ENCODE assay signal across 18 mouse cellular contexts in the genomic region with DNA sequence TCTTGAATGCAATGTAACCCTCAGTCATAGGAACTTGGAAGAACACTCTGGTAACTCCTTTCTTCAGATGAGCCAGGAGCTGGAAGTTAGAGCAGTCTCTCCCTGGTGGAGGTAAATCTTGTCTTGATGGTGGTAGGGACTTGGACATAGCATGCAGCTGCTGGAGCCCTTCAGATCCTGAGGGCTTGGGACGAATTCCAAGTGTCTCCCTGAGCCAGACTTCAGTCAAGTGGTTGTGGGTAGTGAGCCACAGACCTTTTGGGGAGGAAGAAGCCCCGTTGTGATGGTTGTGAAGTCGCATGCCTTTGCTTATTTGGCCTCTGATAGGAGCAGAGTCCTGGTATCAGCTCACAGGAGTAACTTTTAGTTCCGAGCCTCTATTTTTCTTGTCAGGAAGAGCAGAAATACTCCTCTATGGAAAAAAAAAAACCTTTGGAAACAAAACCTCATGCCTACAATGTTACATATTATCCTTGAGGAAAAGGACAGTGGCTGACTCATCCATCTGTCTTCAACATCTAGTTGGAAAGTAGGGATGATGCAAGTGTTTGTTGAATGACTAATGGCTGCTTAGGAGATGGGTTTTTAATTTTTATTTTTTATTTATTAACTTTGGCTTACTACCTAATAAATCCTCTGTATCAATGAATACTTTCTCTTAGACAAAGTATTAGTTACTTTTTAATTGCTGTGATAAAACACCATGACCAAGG. TPM values are rescaled to one million over a fixed set of nuclear protein-coding genes. Genes with fewer than 3 reads are reported as not detected.
A peak's percentile ranks its signal among the peaks of the same experiment; 100 is the strongest.
DNase-seq lines count a peak whose midpoint lies in the region; ATAC-seq and TF ChIP-seq lines count a peak whose summit lies in the region.
"Had no signal": no experiment of that assay in that cellular context is flagged by ENCODE, and none has a peak within 500 bp of the region (broad histone marks: within the 10 kb centered on the region; RNA-seq: fewer than 3 reads in every experiment).

No protein-coding gene starts in this region.

- no peaks in the 10 kb centered on the region for H3K4me1 ChIP-seq in midbrain, embryonic 11.5 days (ENCODE audit: control insufficient read depth, insufficient read depth, low read length)
- H3K4me1 ChIP-seq in midbrain, embryonic 13.5 days (replicated peaks), result no peaks in the 10 kb centered on the region
- no peaks in the 10 kb centered on the region for H3K4me1 ChIP-seq in forebrain, embryonic 11.5 days (replicated peaks; ENCODE audit: control insufficient read depth, insufficient read depth, low read length)
- H3K4me1 ChIP-seq: embryonic facial prominence, embryonic 10.5 days; forebrain, embryonic 10.5 days; forebrain, embryonic 15.5 days; hindbrain, embryonic 13.5 days had no signal

- no peaks in the 10 kb centered on the region for H3K36me3 ChIP-seq in midbrain, embryonic 11.5 days (ENCODE audit: control insufficient read depth, insufficient read depth, low read length)
- H3K36me3 ChIP-seq in midbrain, embryonic 13.5 days, result no peaks in the 10 kb centered on the region
- H3K36me3 ChIP-seq in forebrain, embryonic 11.5 days (ENCODE audit: control insufficient read depth, insufficient read depth, low read length), result no peaks in the 10 kb centered on the region
- H3K36me3 ChIP-seq: embryonic facial prominence, embryonic 10.5 days; forebrain, embryonic 10.5 days; forebrain, embryonic 15.5 days; heart, embryonic 15.5 days; hindbrain, embryonic 13.5 days had no signal

- H3K9me3 ChIP-seq in midbrain, embryonic 11.5 days (ENCODE audit: control insufficient read depth, low read length), result no peaks in the 10 kb centered on the region
- no peaks in the 10 kb centered on the region for H3K9me3 ChIP-seq in midbrain, embryonic 13.5 days
- H3K9me3 ChIP-seq in forebrain, embryonic 11.5 days (ENCODE audit: control insufficient read depth, low read length), result no peaks in the 10 kb centered on the region
- H3K9me3 ChIP-seq: embryonic facial prominence, embryonic 10.5 days; forebrain, embryonic 10.5 days; forebrain, embryonic 15.5 days; heart, embryonic 15.5 days; hindbrain, embryonic 13.5 days had no signal

- POLR2A ChIA-PET in Patski (lab: Charles Lee), result no interaction called here

- ATAC-seq in frontal cortex, adult (ENCODE audit: low TSS enrichment), result peak; percentile 50; the same call in 1 of the 2 replicates
- no peak for ATAC-seq in midbrain, embryonic 11.5 days (ENCODE audit: low FRiP score)
- no peak for ATAC-seq in midbrain, embryonic 13.5 days
- peak; percentile 44 for ATAC-seq in Patski
- ATAC-seq in forebrain, embryonic 11.5 days (replicated peaks; ENCODE audit: low FRiP score), result no peak
- ATAC-seq: forebrain, embryonic 15.5 days; hindbrain, postnatal 0 days had no signal

- H3K4me3 ChIP-seq in midbrain, embryonic 11.5 days (ENCODE audit: low read depth, low read length), result no peak overlapping the region
- H3K4me3 ChIP-seq in midbrain, embryonic 13.5 days (replicated peaks), result no peak overlapping the region
- H3K4me3 ChIP-seq in forebrain, embryonic 11.5 days (ENCODE audit: low read depth, low read length), result no peak overlapping the region
- H3K4me3 ChIP-seq: embryonic facial prominence, embryonic 10.5 days; erythroblast, embryonic 14.5 days; forebrain, embryonic 10.5 days; forebrain, embryonic 15.5 days; heart, embryonic 15.5 days; hindbrain, embryonic 13.5 days had no signal

- H3K4me2 ChIP-seq in midbrain, embryonic 11.5 days, result no peak overlapping the region
- no peak overlapping the region for H3K4me2 ChIP-seq in midbrain, embryonic 13.5 days (replicated peaks)
- no peak overlapping the region for H3K4me2 ChIP-seq in forebrain, embryonic 11.5 days (ENCODE audit: low read depth, low read length, severe bottlenecking)
- H3K4me2 ChIP-seq: forebrain, embryonic 15.5 days; heart, embryonic 15.5 days; hindbrain, embryonic 13.5 days had no signal

- WGBS in midbrain, embryonic 11.5 days, result 64% methylated on average over 4 of the region's 4 CpGs
- 70% methylated on average over 4 of the region's 4 CpGs for WGBS in midbrain, embryonic 13.5 days
- WGBS in forebrain, embryonic 11.5 days, result 67% methylated on average over 4 of the region's 4 CpGs

- in situ Hi-C loops in Patski (cut with MboI; ENCODE audit: low pct_unique_long_range_greater_than_20kb), result no loop called here

- TF ChIP-seq CTCF in Patski (IDR thresholded peaks at IDR 0.05), result no peak

- CTCF ChIA-PET in Patski (lab: Charles Lee), result interaction anchor here (1.5 kb wide), 1 partner anchor 12 kb away, joined by 4 read pairs; no protein-coding TSS in a partner anchor

- no peak for DNase-seq in frontal cortex, postnatal 10 days (ENCODE audit: low spot score in 2 of 2)
- peak; percentile 44 for DNase-seq in midbrain, embryonic 11.5 days (ENCODE audit: low spot score, missing footprints)
- DNase-seq in Patski (ENCODE audit: low read depth, low spot score), result no peak
- no peak for DNase-seq in forebrain, embryonic 11.5 days (ENCODE audit: low spot score)
- no peak for DNase-seq in urinary bladder, postnatal 14 days (ENCODE audit: low spot score)
- DNase-seq: cerebellum, adult 9-11 months; gastrocnemius, postnatal 14 days; heart, postnatal 14 days; kidney, adult 11 months had no signal

- H3K27me3 ChIP-seq in midbrain, embryonic 11.5 days (ENCODE audit: control insufficient read depth, insufficient read depth, low read length), result peaks cover 11% of the 10 kb centered on the region
- peaks cover 36% of the 10 kb centered on the region for H3K27me3 ChIP-seq in midbrain, embryonic 13.5 days
- H3K27me3 ChIP-seq in Patski, result peaks cover 20% of the 10 kb centered on the region
- H3K27me3 ChIP-seq in forebrain, embryonic 11.5 days (ENCODE audit: control insufficient read depth, insufficient read depth, low read length), result peaks cover 13% of the 10 kb centered on the region; the same call in 1 of the 2 replicates
- H3K27me3 ChIP-seq: forebrain, embryonic 15.5 days had no signal

- no peak overlapping the region for H3K27ac ChIP-seq in midbrain, embryonic 11.5 days (ENCODE audit: low read depth, low read length)
- H3K27ac ChIP-seq in midbrain, embryonic 13.5 days, result no peak overlapping the region
- no peak overlapping the region for H3K27ac ChIP-seq in forebrain, embryonic 11.5 days (ENCODE audit: low read depth, low read length)
- H3K27ac ChIP-seq: embryonic facial prominence, embryonic 10.5 days; forebrain, embryonic 10.5 days; forebrain, embryonic 15.5 days; heart, embryonic 15.5 days; hindbrain, embryonic 13.5 days; hindbrain, postnatal 0 days had no signal

- no peak overlapping the region for H3K9ac ChIP-seq in midbrain, embryonic 11.5 days (ENCODE audit: low read length)
- no peak overlapping the region for H3K9ac ChIP-seq in midbrain, embryonic 13.5 days (replicated peaks)
- H3K9ac ChIP-seq in forebrain, embryonic 11.5 days (ENCODE audit: low read length), result no peak overlapping the region
- H3K9ac ChIP-seq: forebrain, embryonic 15.5 days; heart, embryonic 15.5 days; hindbrain, embryonic 13.5 days had no signal

RNA-seq across cellular contexts. Expression of a gene that starts 14.6 kb away (rescaled TPM):
- polyA plus RNA-seq in midbrain, embryonic 11.5 days (2014; fragmentation: Nextera tagmentation; extraction: Ambion mirVana), result 6.8 and 10.1 TPM in 2 replicates
- 6.1 and 7.3 TPM in 2 replicates for polyA plus RNA-seq in midbrain, embryonic 13.5 days (2015; fragmentation: Nextera tagmentation; extraction: Ambion mirVana)
- polyA plus RNA-seq in Patski (2021), result 1.9 TPM
- polyA plus RNA-seq in forebrain, embryonic 11.5 days (2014; fragmentation: Nextera tagmentation; extraction: Ambion mirVana), result 11.6 and 12.8 TPM in 2 replicates
- polyA plus RNA-seq: erythroblast, embryonic 14.5 days had no signal

Comparison
In these comparisons a context has a peak if more than half of its experiments do, and no peak if none do; other contexts are left out.
1. ATAC-seq: peak in frontal cortex, adult (single experiment) and Patski (single experiment); none in midbrain, embryonic 11.5 days (single experiment), midbrain, embryonic 13.5 days (single experiment) and forebrain, embryonic 11.5 days (single experiment).